Mouse (Mus musculus): Measurements from ENCODE around the gene Alppl2. TPM values are rescaled to one million over a fixed set of nuclear protein-coding genes. Genes with fewer than 3 reads are reported as not detected.

The Alppl2 gene
- not detected in 2 replicates for polyA plus RNA-seq (2012; rRNA removed; ENCODE audit: low replicate concordance)

GRCm38 (mm10) chr1:87089828-87090227 is at the start of gene Alppl2:
Gene Alppl2, minus strand, starts transcription at chr1:87089928.

DNA sequence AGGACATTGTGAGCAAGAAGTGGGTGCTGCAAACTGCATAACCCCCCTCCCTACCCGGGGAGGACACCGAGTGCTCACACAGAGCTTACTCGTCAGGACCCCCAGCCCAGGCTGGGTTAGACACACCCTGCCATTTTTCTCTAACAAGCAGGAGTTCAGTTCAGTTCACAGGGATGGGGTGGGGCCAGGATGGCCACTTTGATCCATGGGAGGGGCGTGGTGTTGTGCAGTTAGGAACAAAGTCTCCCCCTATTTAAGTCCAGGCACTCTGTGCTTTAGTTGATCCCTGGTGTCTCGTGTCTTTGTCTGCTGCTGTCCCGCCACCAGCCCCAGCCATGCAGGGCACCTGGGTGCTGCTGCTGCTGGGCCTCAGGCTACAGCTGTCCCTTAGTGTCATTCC is 34.9 kb upstream of the Alppl2 start, which contains the start of gene Akp3:
Akp3 (plus strand) TSS at position 301 of the 400 bp plus-strand sequence.

GRCm38 (mm10) chr1:87101411-87101810 is 11.7 kb upstream of the Alppl2 start, which contains the start of gene Alpi:
Gene Alpi, minus strand, starts transcription at chr1:87101606.

Other genes starting within 250 kb of the Alppl2 start
- gene Alpi, start 11.7 kb upstream of the Alppl2 start, polyA plus RNA-seq (2012; rRNA removed; ENCODE audit: low replicate concordance): not detected in 2 replicates
- not detected in 2 replicates for gene Akp3, start 35.0 kb upstream of the Alppl2 start, polyA plus RNA-seq (2012; rRNA removed; ENCODE audit: low replicate concordance)
- gene Ecel1, start 66.6 kb upstream of the Alppl2 start, polyA plus RNA-seq (2012; rRNA removed; ENCODE audit: low replicate concordance): 0.04 and 0.50 TPM in 2 replicates
- gene Prss56, start 93.4 kb upstream of the Alppl2 start, polyA plus RNA-seq (2012; rRNA removed; ENCODE audit: low replicate concordance): not detected in 2 replicates
- 0.43 TPM in 1 of 2 replicates, not detected in the other for gene Chrnd, start 100.7 kb upstream of the Alppl2 start, polyA plus RNA-seq (2012; rRNA removed; ENCODE audit: low replicate concordance)
- 0.04 TPM in 1 of 2 replicates, not detected in the other for gene Chrng, start 114.7 kb upstream of the Alppl2 start, polyA plus RNA-seq (2012; rRNA removed; ENCODE audit: low replicate concordance)
- 23.4 and 41.1 TPM in 2 replicates for gene Eif4e2, start 124.0 kb upstream of the Alppl2 start, polyA plus RNA-seq (2012; rRNA removed; ENCODE audit: low replicate concordance)
- 48.2 and 52.3 TPM in 2 replicates for gene Efhd1, start 174.4 kb upstream of the Alppl2 start, polyA plus RNA-seq (2012; rRNA removed; ENCODE audit: low replicate concordance)
- 22.4 and 36.9 TPM in 2 replicates for gene Gigyf2, start 237.1 kb upstream of the Alppl2 start, polyA plus RNA-seq (2012; rRNA removed; ENCODE audit: low replicate concordance)